Mouse (Mus musculus): ENCODE results near the gene Tmem175.

DNA sequence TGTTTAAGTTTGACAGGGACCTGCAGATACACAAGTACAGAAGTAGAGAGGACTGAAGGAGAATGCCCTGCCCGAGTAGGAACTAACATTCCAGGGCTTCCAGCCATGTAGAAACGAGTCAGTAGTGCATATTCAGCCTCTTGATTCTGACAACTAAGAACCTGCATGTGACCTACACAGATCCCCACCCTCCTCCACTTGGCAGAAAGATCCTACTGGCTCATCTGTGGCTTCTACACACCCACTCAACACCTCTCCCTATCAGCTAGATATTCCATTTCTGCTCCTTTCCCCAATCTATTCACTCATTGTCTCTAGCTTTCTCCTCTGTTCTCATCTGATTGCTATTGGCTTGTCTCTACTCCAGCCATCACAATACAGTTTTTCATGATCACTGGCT lies 7.7 kb upstream of the Tmem175 start:
- TF ChIP-seq EP300 (IDR thresholded peaks at IDR 0.05; ENCODE audit: low read depth) (no peak), CTCF (IDR thresholded peaks at IDR 0.05; ENCODE audit: low read depth) (no peak)
